Mouse (Mus musculus): Measurements from ENCODE around the gene Col6a3. TPM values are rescaled to one million over a fixed set of nuclear protein-coding genes. Genes with fewer than 3 reads are reported as not detected.

Col6a3 gene
- polyA plus RNA-seq (2012; ENCODE audit: insufficient read depth, low replicate concordance), result not detected in 2 replicates

DNA sequence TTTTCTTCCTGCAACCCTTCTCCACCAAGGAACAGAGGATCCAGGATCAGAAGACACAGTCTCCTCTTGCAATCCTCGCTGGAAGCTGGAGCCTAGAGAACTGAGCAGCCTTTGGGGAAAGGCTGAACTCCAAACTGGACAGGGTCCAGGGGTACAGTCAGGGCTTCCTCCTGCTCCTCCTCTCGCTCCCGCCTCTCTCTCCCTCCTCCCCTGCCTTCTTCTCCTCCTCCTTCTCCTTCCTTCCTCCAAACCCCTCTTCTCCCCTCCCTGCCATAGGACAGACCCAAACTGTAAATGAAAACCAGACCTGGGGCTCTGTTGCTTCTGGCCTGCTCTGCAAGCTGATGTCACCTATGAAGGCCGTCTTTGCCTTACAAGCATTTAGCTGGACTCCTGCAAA is at the start of gene Col6a3:
Gene Col6a3 (minus strand): TSS at position 136 of the 400 bp plus-strand sequence.
- H3K27me3 ChIP-seq (replicated peaks), result peaks cover 16% of the 10 kb centered on the region
- H3K9me3 ChIP-seq, result no peaks in the 10 kb centered on the region
- no peak within 1 kb of the TSS for H3K4me3 ChIP-seq (replicated peaks)
- TF ChIP-seq GATA1 (IDR thresholded peaks at IDR 0.05; ENCODE audit: borderline replicate concordance, low read length) (no peak), FLI1 (IDR thresholded peaks at IDR 0.05; ENCODE audit: low read length) (no peak)
- no peaks in the 10 kb centered on the region for H3K36me3 ChIP-seq (replicated peaks; ENCODE audit: low read length)
- H3K4me1 ChIP-seq, result no peaks in the 10 kb centered on the region

DNA sequence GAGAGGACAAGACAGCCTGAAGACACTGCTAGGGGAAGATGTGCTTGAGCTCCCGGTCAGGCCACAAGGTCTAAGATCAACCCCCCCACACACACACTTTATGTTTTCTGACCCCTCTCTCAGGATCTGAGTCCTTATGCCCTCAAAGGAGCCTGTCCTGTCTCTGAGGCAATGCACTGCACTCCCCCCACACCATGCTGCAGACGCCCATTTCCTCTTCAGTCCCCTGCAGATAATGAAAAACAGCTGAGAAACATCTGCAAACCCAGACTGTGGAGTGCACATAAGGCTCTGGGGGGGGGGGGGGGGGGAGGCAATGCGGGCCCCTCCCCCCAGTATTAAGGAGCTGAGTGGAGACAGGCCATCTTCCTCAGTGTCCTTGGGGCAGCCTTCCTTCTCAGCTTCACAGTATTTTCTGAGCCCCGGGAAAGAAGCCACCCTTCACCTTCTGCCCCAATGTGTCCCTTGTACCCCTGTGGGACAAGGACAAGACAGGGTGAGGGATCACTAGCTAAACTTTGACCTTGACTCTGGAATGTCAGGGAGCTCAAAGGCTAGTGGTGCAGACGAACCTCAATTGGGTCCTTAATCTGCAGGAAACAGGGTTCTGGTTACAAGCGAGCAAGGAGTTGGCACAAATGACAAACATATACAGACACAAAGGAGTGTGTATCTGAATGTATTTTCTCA is 42.1 kb upstream of the Col6a3 start:
- H3K4me1 ChIP-seq, result peaks cover 7% of the 10 kb centered on the region
- TF ChIP-seq GATA1 (IDR thresholded peaks at IDR 0.05; ENCODE audit: borderline replicate concordance, low read length), result no peak
- TF ChIP-seq FLI1 (IDR thresholded peaks at IDR 0.05; ENCODE audit: low read length), result no peak
- H3K27me3 ChIP-seq (replicated peaks), result peaks cover 5% of the 10 kb centered on the region

DNA sequence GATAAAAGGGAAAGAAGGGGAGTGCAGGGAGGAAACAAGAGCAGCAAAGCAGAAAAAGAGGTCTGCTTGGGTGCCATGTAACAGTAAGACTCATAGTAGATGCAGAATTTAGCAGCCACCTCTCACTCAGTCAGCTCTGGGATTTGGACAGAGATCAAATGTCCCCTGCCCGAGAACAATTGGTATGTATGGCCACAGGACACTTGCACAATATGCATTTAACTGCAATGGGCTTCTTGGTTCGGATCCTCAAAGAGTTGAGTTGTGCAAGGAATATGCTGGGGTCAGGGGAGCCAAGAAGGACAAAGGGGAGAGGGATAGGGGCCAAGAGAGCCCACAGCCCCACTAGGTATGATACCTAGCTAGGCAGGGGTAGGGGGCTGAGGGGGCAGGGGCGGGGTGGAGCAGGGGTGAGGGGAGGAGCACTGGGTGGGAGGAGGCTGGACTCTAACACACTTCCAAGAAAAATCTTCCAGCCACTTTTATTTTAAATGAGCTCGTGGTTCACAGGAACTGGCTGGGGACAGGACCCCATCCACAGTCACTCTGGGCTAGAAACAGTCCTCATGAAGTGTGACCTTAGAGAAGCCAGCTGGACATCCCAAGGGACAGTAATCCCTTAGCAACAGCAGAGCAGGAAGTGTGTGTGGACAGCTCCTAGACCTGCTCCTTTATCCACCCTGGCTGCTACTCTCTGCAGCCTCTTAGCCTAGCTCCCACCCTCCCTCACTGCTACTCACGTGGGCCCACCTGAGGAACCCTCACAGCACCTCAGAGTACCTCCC is 32.9 kb upstream of the Col6a3 start:
- no peaks in the 10 kb centered on the region for H3K4me1 ChIP-seq
- peaks cover 6% of the 10 kb centered on the region for H3K27me3 ChIP-seq (replicated peaks)
- H3K4me3 ChIP-seq (replicated peaks), result no peak overlapping the region
- no peak for TF ChIP-seq FLI1 (IDR thresholded peaks at IDR 0.05; ENCODE audit: low read length)
- TF ChIP-seq GATA1 (IDR thresholded peaks at IDR 0.05; ENCODE audit: borderline replicate concordance, low read length), result no peak
- H3K9me3 ChIP-seq, result peaks cover 18% of the 10 kb centered on the region
- no peaks in the 10 kb centered on the region for H3K36me3 ChIP-seq (replicated peaks; ENCODE audit: low read length)

More for the DNA sequence above, 42.1 kb upstream of the Col6a3 start:
- H3K4me3 ChIP-seq (replicated peaks), result no peak overlapping the region
- H3K36me3 ChIP-seq (replicated peaks; ENCODE audit: low read length), result no peaks in the 10 kb centered on the region
- peaks cover 22% of the 10 kb centered on the region for H3K9me3 ChIP-seq

DNA sequence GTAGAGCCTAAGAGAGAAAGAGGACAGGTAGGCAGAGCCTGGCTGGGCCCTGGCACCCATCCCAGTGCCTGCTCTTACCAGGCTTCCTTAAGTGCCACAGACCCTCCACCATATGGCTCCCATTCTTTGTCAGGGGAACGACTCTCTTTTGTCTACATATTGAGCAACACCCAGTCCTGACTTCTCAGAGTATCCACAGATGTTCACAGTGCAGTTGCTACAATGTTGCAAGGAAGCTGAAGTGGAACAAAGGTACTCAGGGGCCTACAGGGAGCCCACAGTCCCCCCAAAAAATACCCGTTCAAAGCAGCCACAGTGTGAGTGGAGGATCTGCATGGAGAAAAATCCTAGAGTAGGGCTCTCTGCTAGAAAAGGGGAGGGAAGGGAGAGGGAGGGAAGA is 32.2 kb upstream of the Col6a3 start:
- TF ChIP-seq FLI1 (IDR thresholded peaks at IDR 0.05; ENCODE audit: low read length) (no peak), GATA1 (IDR thresholded peaks at IDR 0.05; ENCODE audit: borderline replicate concordance, low read length) (no peak)
- H3K9me3 ChIP-seq, result peaks cover 23% of the 10 kb centered on the region
- H3K36me3 ChIP-seq (replicated peaks; ENCODE audit: low read length), result no peaks in the 10 kb centered on the region
- no peaks in the 10 kb centered on the region for H3K4me1 ChIP-seq
- H3K27me3 ChIP-seq (replicated peaks), result peaks cover 6% of the 10 kb centered on the region
- no peak overlapping the region for H3K4me3 ChIP-seq (replicated peaks)

GRCm38 (mm10) chr1:90875371-90875770 is 31.6 kb upstream of the Col6a3 start:
- TF ChIP-seq FLI1 (IDR thresholded peaks at IDR 0.05; ENCODE audit: low read length) (no peak), GATA1 (IDR thresholded peaks at IDR 0.05; ENCODE audit: borderline replicate concordance, low read length) (no peak)
- Histone ChIP-seq H3K27me3 (replicated peaks) (peaks cover 6% of the 10 kb centered on the region), H3K4me1 (no peaks in the 10 kb centered on the region), H3K9me3 (peaks cover 23% of the 10 kb centered on the region), H3K36me3 (replicated peaks; ENCODE audit: low read length) (no peaks in the 10 kb centered on the region), H3K4me3 (replicated peaks) (no peak overlapping the region)

GRCm38 (mm10) chr1:90870581-90870980 is 26.8 kb upstream of the Col6a3 start:
- TF ChIP-seq FLI1 (IDR thresholded peaks at IDR 0.05; ENCODE audit: low read length), result no peak
- no peak for TF ChIP-seq GATA1 (IDR thresholded peaks at IDR 0.05; ENCODE audit: borderline replicate concordance, low read length)
- no peak overlapping the region for H3K4me3 ChIP-seq (replicated peaks)
- H3K36me3 ChIP-seq (replicated peaks; ENCODE audit: low read length), result no peaks in the 10 kb centered on the region
- H3K4me1 ChIP-seq, result no peaks in the 10 kb centered on the region
- peaks cover 9% of the 10 kb centered on the region for H3K27me3 ChIP-seq (replicated peaks)
- H3K9me3 ChIP-seq, result peaks cover 29% of the 10 kb centered on the region

- peaks cover 19% of the 10 kb centered on the region for H3K9me3 ChIP-seq
- H3K27me3 ChIP-seq (replicated peaks), result peaks cover 5% of the 10 kb centered on the region
- TF ChIP-seq GATA1 (IDR thresholded peaks at IDR 0.05; ENCODE audit: borderline replicate concordance, low read length) (no peak), FLI1 (IDR thresholded peaks at IDR 0.05; ENCODE audit: low read length) (no peak)
- H3K36me3 ChIP-seq (replicated peaks; ENCODE audit: low read length), result no peaks in the 10 kb centered on the region
- no peaks in the 10 kb centered on the region for H3K4me1 ChIP-seq
- no peak overlapping the region for H3K4me3 ChIP-seq (replicated peaks)
These were observed 23.0 kb upstream of the Col6a3 start for GRCm38 (mm10) chr1:90866734-90867133.

DNA sequence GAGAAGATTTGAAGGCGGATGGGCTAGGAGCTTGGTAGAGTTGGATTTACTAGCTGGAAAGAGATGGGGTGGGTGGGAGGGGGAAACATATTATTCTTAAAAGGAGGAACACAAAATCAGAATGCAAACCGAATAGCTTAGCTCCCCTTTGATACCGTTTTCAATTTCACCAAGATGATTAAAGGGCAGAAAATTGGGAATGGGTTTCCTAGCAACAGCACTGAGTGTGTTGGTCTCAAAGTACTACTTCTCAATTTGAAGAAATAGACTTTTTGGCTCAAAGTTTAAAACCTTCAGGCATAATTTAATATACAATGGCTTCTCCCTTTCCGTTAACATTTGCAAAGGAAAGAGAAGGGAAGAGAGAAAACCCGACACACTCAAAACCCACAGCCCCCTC is 12.1 kb upstream of the Col6a3 start:
- H3K36me3 ChIP-seq (replicated peaks; ENCODE audit: low read length), result no peaks in the 10 kb centered on the region
- peaks cover 12% of the 10 kb centered on the region; the same call in 1 of the 2 replicates for H3K9me3 ChIP-seq
- no peak overlapping the region for H3K4me3 ChIP-seq (replicated peaks)
- H3K4me1 ChIP-seq, result no peaks in the 10 kb centered on the region
- no peak for TF ChIP-seq GATA1 (IDR thresholded peaks at IDR 0.05; ENCODE audit: borderline replicate concordance, low read length)
- TF ChIP-seq FLI1 (IDR thresholded peaks at IDR 0.05; ENCODE audit: low read length), result no peak
- H3K27me3 ChIP-seq (replicated peaks), result peaks cover 4% of the 10 kb centered on the region

DNA sequence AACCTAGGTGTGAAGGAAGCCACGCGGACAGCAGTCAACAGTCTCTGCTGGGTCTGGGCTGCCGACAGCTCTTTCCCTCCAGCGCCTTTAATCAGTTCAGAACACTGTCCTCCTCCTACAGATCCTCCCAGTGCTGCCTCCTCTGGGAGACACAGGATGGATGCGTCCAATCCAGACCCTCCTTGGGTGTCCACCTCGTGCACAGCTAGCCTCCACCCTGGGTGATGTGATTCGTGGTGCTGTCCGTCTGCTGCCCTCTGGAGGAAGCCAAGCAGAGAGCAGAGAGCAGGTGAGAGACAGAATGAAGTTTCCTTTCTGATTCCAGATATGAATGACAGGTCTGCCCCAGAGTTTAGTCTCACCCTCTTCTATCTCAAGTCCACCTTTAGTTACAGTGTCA is 6.1 kb upstream of the Col6a3 start:
- no peaks in the 10 kb centered on the region for H3K36me3 ChIP-seq (replicated peaks; ENCODE audit: low read length)
- H3K4me3 ChIP-seq (replicated peaks), result no peak overlapping the region
- H3K27me3 ChIP-seq (replicated peaks), result peaks cover 15% of the 10 kb centered on the region
- H3K9me3 ChIP-seq, result peaks cover 9% of the 10 kb centered on the region; the same call in 1 of the 2 replicates
- no peaks in the 10 kb centered on the region for H3K4me1 ChIP-seq
- no peak for TF ChIP-seq GATA1 (IDR thresholded peaks at IDR 0.05; ENCODE audit: borderline replicate concordance, low read length)

- peaks cover 20% of the 10 kb centered on the region for H3K27me3 ChIP-seq (replicated peaks)
- H3K9me3 ChIP-seq, result no peaks in the 10 kb centered on the region
These were observed 1.4 kb upstream of the Col6a3 start for GRCm38 (mm10) chr1:90845206-90845605.

More at GRCm38 (mm10) chr1:90845206-90845605, 1.4 kb upstream of the Col6a3 start:
- Histone ChIP-seq H3K4me1 (no peaks in the 10 kb centered on the region), H3K4me3 (replicated peaks) (no peak overlapping the region), H3K36me3 (replicated peaks; ENCODE audit: low read length) (no peaks in the 10 kb centered on the region)
- TF ChIP-seq FLI1 (IDR thresholded peaks at IDR 0.05; ENCODE audit: low read length) (no peak), GATA1 (IDR thresholded peaks at IDR 0.05; ENCODE audit: borderline replicate concordance, low read length) (no peak)

Measured in megakaryocyte, embryonic 14.5 days (primary cell).